Mouse (Mus musculus) limb, embryonic 14.5 days (tissue): ENCODE measurements around the gene Slc8a3. TPM values are rescaled to one million over a fixed set of nuclear protein-coding genes. Genes with fewer than 3 reads are reported as not detected.

Source experiments
- ATAC-seq: fragments of 200-750 bp; cut with Nextera tagmentation; 2 replicates; pipeline ENCODE4 v1.8.0; 2017; ENCODE audit warnings: low read depth, moderate number of reproducible peaks, moderate TSS enrichment; ENCODE audit not compliant: low FRiP score
- DNase-seq: peaks from one replicate; pipeline ENCODE4 v3.0.0-alpha.2; 2015; ENCODE audit warnings: low spot score
- H3K27ac ChIP-seq: fragments of 300-500 bp; sonication (generic); replicated peaks from 2 replicates; pipeline ENCODE4 v1.5.1; 2014; ENCODE audit warnings: low read depth, mild to moderate bottlenecking, low read length, moderate library complexity, mixed read lengths
- H3K27me3 ChIP-seq: fragments of 300-500 bp; sonication (generic); 2 replicates; pipeline ENCODE4 v1.6.1; 2014; ENCODE audit warnings: low read length, mixed read lengths; ENCODE audit not compliant: control insufficient read depth, insufficient read depth
- H3K36me3 ChIP-seq: fragments of 300-500 bp; sonication (generic); 2 replicates; pipeline ENCODE4 v1.6.1; 2014; ENCODE audit warnings: mild to moderate bottlenecking, low read length, moderate library complexity, mixed read lengths; ENCODE audit not compliant: control insufficient read depth, insufficient read depth
- H3K4me1 ChIP-seq: fragments of 300-500 bp; sonication (generic); 2 replicates; pipeline ENCODE4 v1.6.1; 2014; ENCODE audit warnings: antibody characterized with exemption, low read length, mixed read lengths; ENCODE audit not compliant: control insufficient read depth, insufficient read depth
- H3K4me2 ChIP-seq: fragments of 300-500 bp; sonication (generic); replicated peaks from 2 replicates; pipeline ENCODE4 v1.6.1; 2014; ENCODE audit warnings: low read depth, mild to moderate bottlenecking, low read length, moderate library complexity; ENCODE audit not compliant: severe bottlenecking
- H3K4me3 ChIP-seq: fragments of 300-500 bp; sonication (generic); replicated peaks from 2 replicates; pipeline ENCODE4 v1.5.1; 2014; ENCODE audit warnings: low read length
- H3K9ac ChIP-seq: fragments of 300-500 bp; sonication (generic); 2 replicates; pipeline ENCODE4 v1.6.1; 2014; ENCODE audit warnings: mild to moderate bottlenecking, low read depth, low read length, moderate library complexity; ENCODE audit not compliant: severe bottlenecking
- H3K9me3 ChIP-seq: fragments of 300-500 bp; sonication (generic); 2 replicates; pipeline ENCODE4 v1.6.1; 2016; ENCODE audit warnings: low read length; ENCODE audit not compliant: control insufficient read depth
- POLR2A ChIP-seq: fragments of 200-500 bp; IDR thresholded peaks from 2 replicates; pipeline ENCODE4 v1.8.0; 2012; ENCODE audit warnings: inconsistent platforms, mild to moderate bottlenecking, moderate library complexity, borderline replicate concordance; ENCODE audit not compliant: insufficient read depth, insufficient read length; ENCODE audit errors: extremely low read depth
- WGBS: fragments of 180-500 bp; shearing (Covaris S2); extraction: QIAGEN DNeasy Blood & Tissue Kit; methylation state at CpG from one replicate; pipeline ENCODE4 v1.1.7; 2014; 5-methylcytosine and 5-hydroxymethylcytosine counted together
- polyA plus RNA-seq, 2 experiments: library from polyadenylated mRNA; depleted of rRNA in 1 of 2; stranded (reverse) in 1 of 2; unstranded in 1 of 2; fragments of >200 nt; fragmentation: Nextera tagmentation in 1 of 2; extraction: Ambion mirVana in 1 of 2; gene quantifications; 2 replicates each; pipeline versions ENCODE4 v1.2.1 to v1.2.3; 2012 to 2014

The Slc8a3 gene
- polyA plus RNA-seq, 2 experiments = 2.5 to 4.2 TPM

GRCm38 (mm10) chr12:81205619-81206560 is 127.1 kb downstream of the Slc8a3 start:
- DNase-seq (peak; percentile 83), ATAC-seq (no peak)
- Histone ChIP-seq H3K9ac (no peak overlapping the region), H3K4me3 (no peak overlapping the region), H3K4me2 (no peak overlapping the region), H3K36me3 (no peaks in the 10 kb centered on the region), H3K27ac (no peak overlapping the region), H3K9me3 (no peaks in the 10 kb centered on the region), H3K27me3 (no peaks in the 10 kb centered on the region), H3K4me1 (no peaks in the 10 kb centered on the region)
- 22% methylated on average over 6 of the region's 6 CpGs for WGBS
- TF ChIP-seq POLR2A = no peak

GRCm38 (mm10) chr12:81203226-81203625 is 129.8 kb downstream of the Slc8a3 start:
- DNase-seq (no peak), ATAC-seq (no peak)
- no peaks in the 10 kb centered on the region for H3K4me1 ChIP-seq
- no peak overlapping the region for H3K4me3 ChIP-seq
- 42% methylated on average over 1 of the region's 1 CpGs for WGBS
- no peak overlapping the region for H3K4me2 ChIP-seq
- H3K27me3 ChIP-seq = no peaks in the 10 kb centered on the region
- TF ChIP-seq POLR2A = no peak
- H3K36me3 ChIP-seq = no peaks in the 10 kb centered on the region
- no peak overlapping the region for H3K9ac ChIP-seq
- H3K27ac ChIP-seq = no peak overlapping the region
- no peaks in the 10 kb centered on the region for H3K9me3 ChIP-seq

- Histone ChIP-seq H3K4me1 (no peaks in the 10 kb centered on the region), H3K27ac (no peak overlapping the region), H3K4me3 (no peak overlapping the region), H3K9ac (no peak overlapping the region), H3K27me3 (no peaks in the 10 kb centered on the region), H3K4me2 (no peak overlapping the region), H3K9me3 (no peaks in the 10 kb centered on the region), H3K36me3 (no peaks in the 10 kb centered on the region)
- WGBS = 31% methylated on average over 23 of the region's 23 CpGs
- ATAC-seq = 0 out of 2 replicates have a peak, but pooled peaks have one; percentile 63
- no peak for TF ChIP-seq POLR2A
- DNase-seq = peak; percentile 47
Observed at GRCm38 (mm10) chr12:81199280-81199955, 133.6 kb downstream of the Slc8a3 start.

- WGBS = 70% methylated on average over 5 of the region's 5 CpGs
- no peak overlapping the region for H3K27ac ChIP-seq
- H3K4me3 ChIP-seq = no peak overlapping the region
- no peaks in the 10 kb centered on the region for H3K9me3 ChIP-seq
- no peaks in the 10 kb centered on the region for H3K4me1 ChIP-seq
- no peak overlapping the region for H3K4me2 ChIP-seq
- DNase-seq = no peak
- no peak for TF ChIP-seq POLR2A
- H3K9ac ChIP-seq = no peak overlapping the region
- H3K36me3 ChIP-seq = no peaks in the 10 kb centered on the region
- H3K27me3 ChIP-seq = no peaks in the 10 kb centered on the region
- ATAC-seq = no peak
Observed at GRCm38 (mm10) chr12:81197468-81198075, 135.4 kb downstream of the Slc8a3 start.

GRCm38 (mm10) chr12:81193968-81194367 is 139.0 kb downstream of the Slc8a3 start:
- no peak for TF ChIP-seq POLR2A
- WGBS = 84% methylated on average over 2 of the region's 2 CpGs
- no peaks in the 10 kb centered on the region for H3K27me3 ChIP-seq

More at GRCm38 (mm10) chr12:81193968-81194367, 139.0 kb downstream of the Slc8a3 start:
- Histone ChIP-seq H3K4me2 (no peak overlapping the region), H3K4me1 (no peaks in the 10 kb centered on the region), H3K9me3 (no peaks in the 10 kb centered on the region), H3K4me3 (no peak overlapping the region), H3K27ac (no peak overlapping the region), H3K36me3 (no peaks in the 10 kb centered on the region), H3K9ac (no peak overlapping the region)
- DNase-seq (no peak), ATAC-seq (no peak)
